Mouse (Mus musculus) right cerebral cortex, adult 18-20 months (tissue): ENCODE measurements around the gene Sim1.

Source experiments
- DNase-seq: peaks from one replicate; pipeline ENCODE4 v3.0.0; 2022; ENCODE audit warnings: mixed read lengths

Sim1 gene

GRCm38 (mm10) chr10:50894170-50894991 is at the start of gene Sim1:
Gene Sim1 (plus strand): TSS chr10:50894754.
- DNase-seq: no peak

- DNase-seq: no peak
Measured at GRCm38 (mm10) chr10:50868202-50868601, 26.4 kb upstream of the Sim1 start.

DNA sequence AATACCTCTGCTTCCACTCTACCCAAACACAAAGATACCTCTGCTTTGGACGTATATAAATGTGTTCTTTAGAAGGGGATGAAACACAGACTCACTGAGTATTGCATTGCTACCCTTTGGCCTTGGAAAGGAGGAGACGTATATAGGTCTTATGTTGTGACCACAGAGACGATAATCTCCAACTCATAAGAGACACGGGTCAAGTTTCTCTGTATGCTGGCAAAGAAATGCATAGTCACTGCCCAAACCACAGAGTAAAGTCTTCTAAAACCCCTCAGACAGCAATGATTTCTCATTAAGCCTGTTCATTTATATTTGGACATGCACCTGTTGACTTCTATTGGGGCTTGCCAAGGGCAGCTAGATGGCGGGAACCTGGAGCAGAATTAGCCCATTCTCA is 17.6 kb upstream of the Sim1 start:
- DNase-seq: no peak

DNA sequence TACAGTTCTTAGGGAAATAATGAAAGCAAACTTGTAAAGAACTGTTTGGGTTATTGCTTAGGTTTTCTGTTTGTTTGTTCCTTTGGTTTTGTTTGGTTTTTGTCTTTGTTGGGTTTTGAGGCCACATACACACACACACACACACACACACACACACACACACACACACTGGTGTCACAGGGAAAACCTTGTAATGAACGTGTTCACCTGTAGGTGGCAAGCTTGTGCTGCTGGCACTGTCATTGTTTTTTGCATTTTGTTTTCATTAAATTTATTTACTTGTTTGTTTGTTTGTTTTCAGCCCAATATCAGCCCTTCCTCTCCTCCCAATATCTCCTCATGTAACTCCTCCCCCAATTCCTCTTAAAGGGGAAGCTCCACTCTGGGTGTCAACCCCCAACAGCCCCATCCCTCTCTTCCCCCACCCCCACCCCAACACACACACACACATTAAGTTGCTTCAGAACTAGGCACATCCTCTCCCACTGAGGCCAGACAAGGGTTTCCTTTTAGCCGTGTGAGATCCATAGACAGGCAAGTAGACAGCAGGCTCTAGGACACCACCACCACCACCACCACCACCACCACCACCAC is 13.0 kb upstream of the Sim1 start:
- DNase-seq: no peak

- DNase-seq: no peak
Measured at GRCm38 (mm10) chr10:50882366-50882765, 12.2 kb upstream of the Sim1 start.

DNA sequence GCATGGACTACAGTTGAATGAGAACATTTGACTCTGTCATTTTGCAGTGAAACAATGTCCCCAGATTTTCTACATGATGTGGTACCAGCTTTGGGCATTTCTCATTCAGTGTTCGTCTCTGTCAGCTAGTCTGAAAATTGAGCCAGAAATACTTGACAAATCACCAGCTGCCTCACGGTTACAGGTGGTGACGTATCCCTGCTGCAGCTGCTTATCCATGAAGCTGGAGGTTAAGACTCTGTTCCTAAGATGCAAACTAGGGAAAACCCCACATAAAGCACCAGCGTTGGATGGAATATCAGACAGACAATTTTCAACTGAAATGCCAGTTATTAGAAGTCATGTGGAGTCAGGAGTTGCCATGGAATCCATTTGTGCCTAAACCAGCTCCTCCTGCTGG is 8.2 kb upstream of the Sim1 start:
- DNase-seq: no peak

- DNase-seq: no peak
Measured at GRCm38 (mm10) chr10:50890621-50891020, 3.9 kb upstream of the Sim1 start.

- no peak for DNase-seq
Measured at GRCm38 (mm10) chr10:50891876-50892711, 2.5 kb upstream of the Sim1 start.

DNA sequence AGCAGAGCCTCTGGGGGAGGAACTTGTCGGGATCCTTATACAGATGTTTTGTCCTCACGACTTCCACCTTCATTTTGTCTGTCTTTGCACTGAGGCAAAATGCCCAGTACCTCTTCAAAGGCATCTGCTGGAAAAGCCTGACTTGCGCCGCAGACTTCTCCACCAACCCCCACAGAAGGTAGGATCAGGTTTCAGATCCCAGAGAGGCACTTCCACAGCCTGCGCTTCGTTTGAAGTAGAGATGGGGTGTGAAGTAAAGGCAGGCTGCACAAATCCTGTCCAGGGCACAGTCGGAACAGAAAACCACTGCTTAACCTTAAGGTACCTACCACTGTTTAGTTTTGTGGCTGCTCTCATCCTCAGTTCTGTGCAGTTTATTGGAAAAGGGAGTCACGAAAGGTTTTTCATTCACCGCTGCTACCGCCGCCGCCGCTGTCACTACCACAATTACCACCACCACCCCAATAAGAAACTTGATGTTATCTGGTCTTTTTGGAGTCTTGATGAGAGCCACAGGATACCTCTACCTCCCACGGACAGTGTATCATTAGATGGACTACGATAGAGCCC is 1.7 kb upstream of the Sim1 start:
- DNase-seq: no peak

DNA sequence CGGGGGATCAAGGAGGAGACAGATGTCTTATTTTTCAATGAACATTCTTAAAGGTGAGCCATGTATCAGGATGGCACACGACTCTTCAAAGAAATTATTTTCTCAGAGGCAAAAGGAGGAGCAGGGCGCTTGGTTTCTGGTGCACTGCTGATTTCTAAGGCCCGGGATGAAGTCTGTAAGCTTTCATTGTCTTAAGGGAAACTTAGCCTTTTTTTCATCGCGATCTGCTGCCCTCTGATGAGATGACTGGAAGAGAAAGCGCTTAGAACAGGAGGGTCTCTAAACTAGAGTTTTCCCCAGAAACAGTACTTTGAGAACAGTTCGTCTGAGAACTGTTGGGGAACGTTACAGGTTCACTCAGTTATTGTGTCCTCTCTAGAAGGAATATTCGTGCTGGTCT is 1.0 kb upstream of the Sim1 start:
- DNase-seq: no peak

DNA sequence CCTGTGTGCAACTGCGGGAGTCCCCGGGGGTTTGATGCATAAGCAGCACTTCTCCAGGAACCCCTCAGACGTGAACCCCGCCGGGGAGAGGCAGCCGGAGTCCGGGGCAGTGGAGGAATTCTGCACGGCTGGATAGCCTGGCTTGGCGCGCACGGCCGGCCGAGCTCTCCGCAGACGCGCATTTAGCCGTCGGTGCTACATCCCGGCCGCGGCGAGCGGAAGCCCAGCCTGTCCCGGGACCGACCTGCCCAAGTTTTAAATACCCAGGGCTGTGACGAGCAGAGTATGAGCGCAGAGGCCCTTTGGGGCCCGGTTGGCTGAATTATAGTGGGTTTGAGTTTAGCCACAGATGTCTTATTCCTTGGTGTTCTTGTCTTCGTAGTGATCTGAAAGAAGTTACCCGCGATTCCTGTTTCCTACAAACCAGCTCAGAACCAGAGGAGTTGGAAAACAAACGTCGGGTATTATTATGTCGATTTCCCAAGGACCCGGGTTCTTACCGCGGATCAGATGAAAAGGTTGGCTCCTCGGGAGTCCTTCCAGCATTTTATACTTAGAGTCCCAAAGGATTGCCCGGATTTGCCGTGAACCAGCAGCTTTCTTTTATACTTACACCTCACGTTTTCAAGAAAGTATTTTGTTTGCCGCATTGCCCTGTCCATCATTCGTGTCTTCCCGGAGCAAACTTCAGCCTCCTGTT is 687 bp downstream of the Sim1 start:
- DNase-seq: no peak

DNA sequence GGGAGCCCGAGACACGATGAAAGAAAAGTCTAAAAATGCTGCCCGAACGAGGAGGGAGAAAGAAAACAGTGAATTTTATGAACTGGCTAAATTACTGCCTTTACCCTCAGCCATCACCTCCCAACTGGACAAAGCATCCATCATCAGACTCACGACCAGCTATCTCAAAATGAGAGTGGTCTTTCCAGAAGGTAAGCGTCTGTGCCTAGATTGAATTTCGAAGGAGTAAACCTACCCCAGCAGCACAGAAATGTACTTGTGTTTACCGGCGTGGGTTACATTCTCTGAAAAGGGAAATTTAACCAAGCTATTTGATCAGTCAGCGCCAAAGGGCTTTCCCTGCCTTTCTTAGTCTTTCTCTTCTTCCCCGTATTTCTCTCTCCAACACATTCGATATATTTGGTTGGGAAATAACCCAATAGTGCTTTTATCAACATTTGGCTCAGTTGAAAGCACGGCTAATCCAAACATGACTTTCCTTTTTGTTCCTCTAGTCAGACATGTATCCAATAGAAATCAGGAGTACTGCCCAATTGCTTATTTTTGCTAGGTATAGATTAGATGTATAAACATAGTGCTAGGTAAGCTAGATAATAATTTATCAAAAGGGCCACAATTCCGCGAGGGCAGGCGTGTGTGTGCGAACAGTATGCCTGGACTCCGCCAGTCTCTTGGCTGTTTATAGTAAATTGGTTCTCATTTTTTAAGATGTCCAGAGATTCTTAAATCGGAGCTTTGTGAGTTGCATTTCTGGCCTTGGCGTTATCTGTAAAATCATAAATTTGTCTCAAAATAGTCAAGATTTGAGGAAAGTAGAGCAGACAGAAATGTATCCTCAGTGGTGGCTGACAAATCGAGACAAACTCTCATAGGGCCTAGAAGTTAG is 1.6 kb downstream of the Sim1 start:
- no peak for DNase-seq

DNA sequence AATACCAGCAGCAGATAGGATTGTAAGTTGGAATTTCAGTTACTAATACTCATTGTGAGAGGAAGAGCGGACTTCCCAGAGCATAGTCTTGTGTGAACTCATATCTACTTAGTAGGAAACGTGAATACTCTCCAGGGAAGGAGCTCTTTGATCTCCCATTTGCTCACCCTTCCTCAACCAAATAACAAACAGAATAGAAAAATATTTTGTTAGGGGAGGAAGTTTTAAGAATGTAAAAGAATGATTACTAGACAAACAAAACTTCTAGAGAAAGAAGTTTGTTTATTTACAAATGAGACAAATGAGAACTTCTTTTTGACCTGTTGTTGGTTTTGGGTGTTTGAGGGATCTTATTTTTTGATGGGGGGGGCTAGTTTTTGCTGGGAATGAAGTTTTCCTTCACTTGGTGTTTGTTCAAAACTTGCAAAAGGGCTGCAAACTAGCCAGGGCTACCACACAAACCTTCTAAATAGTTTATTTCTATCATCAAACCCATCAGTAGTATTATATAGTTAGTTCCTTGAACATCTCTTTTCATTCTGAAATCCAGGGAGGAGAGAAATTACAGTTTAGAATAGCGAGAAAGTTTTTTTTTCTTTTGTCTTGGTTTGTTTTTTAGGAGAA is 2.3 kb downstream of the Sim1 start:
- no peak for DNase-seq

DNA sequence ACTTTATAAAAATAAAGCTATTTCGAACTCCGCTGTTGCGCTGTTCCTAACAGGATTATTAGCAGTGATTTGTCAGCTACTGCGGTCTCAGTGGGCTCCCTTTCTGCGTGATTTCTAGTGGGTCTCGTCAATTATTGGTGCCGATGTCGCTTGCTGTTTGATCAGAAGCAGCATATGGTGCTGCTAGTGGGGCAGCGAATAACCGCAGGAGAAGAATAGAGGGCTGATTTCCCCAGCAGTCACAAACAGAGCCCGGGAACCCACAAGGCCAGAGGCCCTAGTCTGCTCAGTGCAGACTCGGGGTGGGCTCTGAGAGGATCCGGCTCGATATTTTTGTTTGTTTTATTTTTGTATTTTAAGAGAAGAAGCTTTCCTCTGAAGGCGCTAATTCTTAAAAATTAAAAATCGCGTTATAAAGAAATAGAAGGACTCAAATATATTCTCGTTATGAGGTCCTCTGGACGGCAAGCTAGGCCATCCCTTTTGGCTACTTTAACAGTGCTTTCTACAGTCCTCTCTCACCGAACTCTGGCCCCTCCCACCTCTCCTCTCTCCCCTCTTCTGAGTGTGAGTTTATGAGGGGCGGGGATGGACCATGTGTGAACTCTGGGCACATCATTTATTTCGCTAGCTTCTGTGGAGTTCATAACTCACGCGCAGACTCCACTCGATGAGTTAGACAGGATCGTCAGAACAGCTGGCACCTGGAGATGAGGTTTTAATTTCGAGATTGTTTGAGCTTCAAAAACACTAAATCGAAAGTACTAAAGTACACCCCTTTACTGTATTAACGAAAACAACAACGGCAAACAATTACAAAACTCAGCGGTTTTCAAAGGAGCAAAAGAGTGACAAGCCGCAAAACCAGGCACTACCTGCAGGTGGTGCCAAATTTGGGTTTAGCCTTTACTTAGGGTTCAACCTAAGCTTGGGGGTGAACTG is 3.2 kb downstream of the Sim1 start:
- no peak for DNase-seq

- DNase-seq: no peak
Measured at GRCm38 (mm10) chr10:50898621-50899020, 4.1 kb downstream of the Sim1 start.

- no peak for DNase-seq
Measured at GRCm38 (mm10) chr10:50899846-50900745, 5.5 kb downstream of the Sim1 start.

GRCm38 (mm10) chr10:50900746-50901600 is 6.4 kb downstream of the Sim1 start:
- DNase-seq: no peak
